7 mouse cellular contexts compared by ENCODE assay signal in the genomic region with DNA sequence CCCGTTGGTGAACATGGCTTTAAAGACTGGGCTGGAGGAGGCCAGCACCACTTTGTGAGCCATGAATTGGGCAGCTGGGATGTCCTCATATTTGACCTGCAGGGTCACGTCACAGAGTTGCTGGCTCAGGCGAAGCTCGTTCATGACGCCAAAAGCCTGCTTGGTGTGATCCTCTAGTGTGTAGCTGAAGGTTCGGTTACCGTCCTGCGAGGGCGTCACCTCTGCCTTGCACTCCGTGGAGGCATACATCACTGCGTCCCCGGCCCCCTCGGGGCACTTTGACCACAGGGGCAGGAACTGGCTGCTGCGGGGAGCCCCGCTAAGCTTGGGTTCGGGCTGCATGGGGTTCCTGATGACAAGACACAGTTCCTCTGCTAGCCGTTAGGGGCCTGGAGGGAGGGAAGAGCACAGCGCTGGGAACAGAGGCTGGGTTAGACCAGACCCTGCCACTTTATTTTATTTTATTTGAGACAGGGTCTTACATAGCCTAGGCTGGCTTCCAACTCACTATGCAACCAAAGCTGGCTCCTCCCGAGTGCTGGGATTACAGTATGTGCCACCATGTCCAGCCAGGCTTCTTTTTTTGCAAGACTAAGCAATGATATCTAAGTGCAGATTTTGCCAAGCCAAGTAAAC. TPM values are rescaled to one million over a fixed set of nuclear protein-coding genes. Genes with fewer than 3 reads are reported as not detected.
A peak's percentile ranks its signal among the peaks of the same experiment; 100 is the strongest.
DNase-seq lines count a peak whose midpoint lies in the region; ATAC-seq lines count a peak whose summit lies in the region.

No protein-coding gene starts in this region.

- H3K4me2 ChIP-seq in midbrain, embryonic 13.5 days (replicated peaks): peak overlapping the region; percentile 81

- peak overlapping the region; percentile 97 for H3K9ac ChIP-seq in midbrain, embryonic 13.5 days (replicated peaks)

- peak overlapping the region; percentile 89 for H3K27ac ChIP-seq in midbrain, embryonic 13.5 days

- H3K36me3 ChIP-seq in midbrain, embryonic 13.5 days: peaks cover 26% of the 10 kb centered on the region

- no peaks in the 10 kb centered on the region for H3K9me3 ChIP-seq in midbrain, embryonic 13.5 days

- peaks cover 18% of the 10 kb centered on the region for H3K27me3 ChIP-seq in midbrain, embryonic 13.5 days

- H3K4me1 ChIP-seq in midbrain, embryonic 13.5 days (replicated peaks): peaks cover 27% of the 10 kb centered on the region

- peak; percentile 59 for DNase-seq in A20 (ENCODE audit: low read depth, low spot score)
- peak; percentile 58 for DNase-seq in CD4-positive, CD25-positive, alpha-beta regulatory T cell, adult 2 months (ENCODE audit: low read depth, low spot score)
- peak; percentile 66 for DNase-seq in cerebellum, adult 9-10 months
- peak; percentile 25 for DNase-seq in kidney, postnatal 14 days
- peak; percentile 38 to 53 for DNase-seq in thymus, adult 18-20 months

- ATAC-seq in granulocyte monocyte progenitor cell, adult 5-6 weeks (replicated peaks; ENCODE audit: poor library complexity, severe bottlenecking): peak; percentile 62
- ATAC-seq in midbrain, embryonic 13.5 days: peak; percentile 46

- 19% methylated on average over 19 of the region's 19 CpGs for WGBS in midbrain, embryonic 13.5 days

- H3K4me3 ChIP-seq in midbrain, embryonic 13.5 days (replicated peaks): peak overlapping the region; percentile 91

RNA-seq across cellular contexts. Expression of a gene that starts 1.7 kb away (rescaled TPM):
- total RNA-seq in granulocyte monocyte progenitor cell, adult 5-6 weeks (2014; fragmentation: Nextera tagmentation): 28.8 TPM in 2 replicates
- 31.9 and 33.5 TPM in 2 replicates for total RNA-seq in granulocyte monocyte progenitor cell, adult 5-6 weeks (2017)
- polyA plus RNA-seq in midbrain, embryonic 13.5 days (2015; fragmentation: Nextera tagmentation; extraction: Ambion mirVana): 58.6 and 61.9 TPM in 2 replicates

RNA-seq across cellular contexts. Expression of a gene that starts 10.8 kb away (rescaled TPM):
- total RNA-seq in granulocyte monocyte progenitor cell, adult 5-6 weeks (2014; fragmentation: Nextera tagmentation): not detected in 2 replicates
- total RNA-seq in granulocyte monocyte progenitor cell, adult 5-6 weeks (2017): 0.21 and 0.56 TPM in 2 replicates
- 1.1 and 1.6 TPM in 2 replicates for polyA plus RNA-seq in midbrain, embryonic 13.5 days (2015; fragmentation: Nextera tagmentation; extraction: Ambion mirVana)

RNA-seq across cellular contexts. Expression of a gene that starts 27.6 kb away (rescaled TPM):
- total RNA-seq in granulocyte monocyte progenitor cell, adult 5-6 weeks (2014; fragmentation: Nextera tagmentation): 6.4 and 8.9 TPM in 2 replicates
- 5.5 and 5.9 TPM in 2 replicates for total RNA-seq in granulocyte monocyte progenitor cell, adult 5-6 weeks (2017)
- polyA plus RNA-seq in midbrain, embryonic 13.5 days (2015; fragmentation: Nextera tagmentation; extraction: Ambion mirVana): 55.3 and 57.8 TPM in 2 replicates

RNA-seq across cellular contexts. Expression of a gene that starts 50.3 kb away (rescaled TPM):
- total RNA-seq in granulocyte monocyte progenitor cell, adult 5-6 weeks (2014; fragmentation: Nextera tagmentation): 50.9 and 56.3 TPM in 2 replicates
- 59.5 and 86.0 TPM in 2 replicates for total RNA-seq in granulocyte monocyte progenitor cell, adult 5-6 weeks (2017)
- 20.3 and 21.6 TPM in 2 replicates for polyA plus RNA-seq in midbrain, embryonic 13.5 days (2015; fragmentation: Nextera tagmentation; extraction: Ambion mirVana)

RNA-seq across cellular contexts. Expression of a gene that starts 53.7 kb away (rescaled TPM):
- total RNA-seq in granulocyte monocyte progenitor cell, adult 5-6 weeks (2014; fragmentation: Nextera tagmentation): 11.0 and 12.9 TPM in 2 replicates
- total RNA-seq in granulocyte monocyte progenitor cell, adult 5-6 weeks (2017): 15.4 and 16.7 TPM in 2 replicates
- polyA plus RNA-seq in midbrain, embryonic 13.5 days (2015; fragmentation: Nextera tagmentation; extraction: Ambion mirVana): 79.6 and 81.3 TPM in 2 replicates

Comparison
In these comparisons a context has a peak if more than half of its experiments do, and no peak if none do; other contexts are left out.
1. Peak in every context shown above with its lines: DNase-seq, ATAC-seq, H3K4me3 ChIP-seq and H3K27ac ChIP-seq.